Comparison of ENCODE assay signal across 19 mouse cellular contexts in the genomic region with DNA sequence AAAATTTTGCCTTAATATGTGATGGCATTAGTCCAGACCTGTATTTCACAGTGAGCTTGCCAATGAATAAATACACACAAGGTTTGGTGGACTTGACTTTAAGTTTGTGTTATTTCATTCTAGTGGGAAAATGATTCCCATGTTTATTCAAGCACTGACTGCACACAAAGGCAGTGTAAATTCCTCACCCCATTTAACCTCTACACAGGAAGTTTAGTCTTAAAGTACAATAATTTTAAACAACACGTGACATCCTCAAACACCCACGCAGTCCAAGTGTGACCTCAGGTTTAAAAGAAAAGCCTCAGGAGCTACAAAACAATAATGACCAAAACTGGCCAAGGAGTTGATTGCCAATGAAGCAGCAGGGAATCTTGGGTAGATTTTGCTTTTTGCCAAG.
DNase-seq lines count a peak whose midpoint lies in the region; ATAC-seq and TF ChIP-seq lines count a peak whose summit lies in the region.
"Had no signal": no experiment of that assay in that cellular context is flagged by ENCODE, and none has a peak within 500 bp of the region (broad histone marks: within the 10 kb centered on the region; RNA-seq: fewer than 3 reads in every experiment).

No protein-coding gene starts in this region.

- no peak overlapping the region for H3ac ChIP-seq in C2C12 (ENCODE audit: control insufficient read depth, insufficient read length, low read depth)

- no peak for TF ChIP-seq CTCF in C2C12 (IDR thresholded peaks at IDR 0.05; ENCODE audit: control insufficient read depth, insufficient read depth, insufficient read length)
- no peak for TF ChIP-seq CTCF in lung, postnatal 0 days (IDR thresholded peaks at IDR 0.05)

- H3K27me3 ChIP-seq in C2C12 (ENCODE audit: control insufficient read depth, insufficient read depth, insufficient read length): no peaks in the 10 kb centered on the region
- H3K27me3 ChIP-seq in lung, postnatal 0 days (replicated peaks; ENCODE audit: insufficient read depth, low read length): no peaks in the 10 kb centered on the region
- H3K27me3 ChIP-seq: CH12.LX; embryonic facial prominence, embryonic 15.5 days; forebrain, embryonic 12.5 days; neural tube, embryonic 15.5 days had no signal

- H3K79me2 ChIP-seq in C2C12 (ENCODE audit: control insufficient read depth, insufficient read depth): no peaks in the 10 kb centered on the region

- H3K79me3 ChIP-seq in C2C12 (ENCODE audit: low read depth): no peaks in the 10 kb centered on the region

- no peaks in the 10 kb centered on the region for H3K4me1 ChIP-seq in lung, postnatal 0 days (ENCODE audit: insufficient read depth, low read depth, low read length)
- H3K4me1 ChIP-seq: embryonic facial prominence, embryonic 15.5 days; forebrain, embryonic 12.5 days; neural tube, embryonic 15.5 days had no signal

- 15% methylated on average over 2 of the region's 2 CpGs for WGBS in lung, postnatal 0 days

- peak; percentile 85 for ATAC-seq in lung, postnatal 0 days
- ATAC-seq: hindbrain, postnatal 0 days had no signal

- peak; percentile 15 to 19 for DNase-seq in heart, postnatal 10 days
- no peak for DNase-seq in heart, postnatal 14 days
- DNase-seq in 3T3-L1 (ENCODE audit: low read depth, low spot score): peak; percentile 8
- peak; percentile 74 for DNase-seq in lung, postnatal 0 days (ENCODE audit: low spot score)
- DNase-seq in cerebellum, postnatal 4 days (ENCODE audit: low spot score in 2 of 2): no peak
- no peak for DNase-seq in layer of hippocampus, adult 9-11 months
- DNase-seq: adrenal gland, postnatal 36 days; cerebellum, postnatal 10 days; gastrocnemius, postnatal 36 days; layer of hippocampus, postnatal 36 days; left cerebral cortex, postnatal 4 days; right cerebral cortex, postnatal 4 days had no signal

- intact Hi-C loops in heart, postnatal 10 days (cut with DNase I): loop anchor here (5.0 kb wide), 1 partner anchor 248 kb away; no protein-coding TSS in a partner anchor
- intact Hi-C loops in heart, postnatal 14 days (cut with DNase I): no loop called here

- H3K36me3 ChIP-seq in C2C12 (ENCODE audit: control insufficient read depth, insufficient read depth): no peaks in the 10 kb centered on the region
- H3K36me3 ChIP-seq in lung, postnatal 0 days (ENCODE audit: insufficient read depth, low read length): no peaks in the 10 kb centered on the region
- H3K36me3 ChIP-seq: embryonic facial prominence, embryonic 15.5 days; forebrain, embryonic 12.5 days; neural tube, embryonic 15.5 days had no signal

- no peak overlapping the region for H3K4me2 ChIP-seq in lung, postnatal 0 days (replicated peaks; ENCODE audit: low read depth, low read length)
- H3K4me2 ChIP-seq: embryonic facial prominence, embryonic 15.5 days; forebrain, embryonic 12.5 days; neural tube, embryonic 15.5 days had no signal

- H3K9ac ChIP-seq in lung, postnatal 0 days (replicated peaks; ENCODE audit: low read depth): no peak overlapping the region
- H3K9ac ChIP-seq: embryonic facial prominence, embryonic 15.5 days; forebrain, embryonic 12.5 days; liver, embryonic 14.5 days; neural tube, embryonic 15.5 days had no signal

- H3K9me3 ChIP-seq in lung, postnatal 0 days (ENCODE audit: low read length): peaks cover 3% of the 10 kb centered on the region; the same call in 1 of the 2 replicates
- H3K9me3 ChIP-seq: embryonic facial prominence, embryonic 15.5 days; forebrain, embryonic 12.5 days; neural tube, embryonic 15.5 days had no signal

- H3K4me3 ChIP-seq in C2C12 (ENCODE audit: insufficient read depth, poor library complexity, severe bottlenecking): no peak overlapping the region
- H3K4me3 ChIP-seq in lung, postnatal 0 days (ENCODE audit: low read depth, low read length): no peak overlapping the region
- H3K4me3 ChIP-seq: embryonic facial prominence, embryonic 15.5 days; forebrain, embryonic 12.5 days; neural tube, embryonic 15.5 days had no signal

- no peak overlapping the region for H3K27ac ChIP-seq in lung, postnatal 0 days (ENCODE audit: low read length)
- H3K27ac ChIP-seq: embryonic facial prominence, embryonic 15.5 days; forebrain, embryonic 12.5 days; hindbrain, postnatal 0 days; liver, embryonic 14.5 days; neural tube, embryonic 15.5 days had no signal

- TF ChIP-seq EP300 in lung, postnatal 0 days (IDR thresholded peaks at IDR 0.05): peak; percentile 90

TF ChIP-seq in C2C12, 6 proteins besides CTCF, POLR2A, EP300 and RAD21:
- peak; percentile 83 for TF ChIP-seq USF1 (IDR thresholded peaks at IDR 0.05; ENCODE audit: low read depth)
- TF ChIP-seq FOSL1 (IDR thresholded peaks at IDR 0.05; ENCODE audit: insufficient read depth, low read length, poor library complexity, severe bottlenecking): no peak
- TF ChIP-seq MYOG (IDR thresholded peaks at IDR 0.05; ENCODE audit: control insufficient read depth, extremely low read depth, insufficient read length): no peak

Comparison
In these comparisons a context has a peak if more than half of its experiments do, and no peak if none do; other contexts are left out.
1. DNase-seq: peak in heart, postnatal 10 days (2 of 2), 3T3-L1 (single experiment) and lung, postnatal 0 days (single experiment); none in heart, postnatal 14 days (0 of 2), cerebellum, postnatal 4 days (0 of 2) and layer of hippocampus, adult 9-11 months (single experiment).